17 mouse cellular contexts compared by ENCODE assay signal in the genomic region with DNA sequence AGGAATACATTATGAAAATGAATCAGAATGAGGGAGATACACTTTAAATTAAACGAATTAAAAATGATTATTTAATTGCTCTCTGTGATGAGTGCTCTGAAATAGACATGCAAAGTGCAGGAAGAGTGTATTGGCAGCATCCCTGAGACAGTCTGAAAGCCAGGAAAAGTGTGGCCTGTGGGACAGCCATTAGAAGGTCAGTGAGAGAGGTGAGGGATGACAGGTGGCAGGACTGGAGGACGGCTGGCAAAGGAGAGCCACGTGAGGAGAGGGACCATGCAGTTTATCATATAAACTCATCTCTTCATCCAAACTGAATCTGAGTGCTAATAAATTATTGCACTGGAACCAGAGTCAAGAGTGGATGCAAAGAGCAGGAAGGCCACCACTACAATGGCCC.
"Had no signal": no experiment of that assay in that cellular context is flagged by ENCODE, and none has a peak within 500 bp of the region (broad histone marks: within the 10 kb centered on the region; RNA-seq: fewer than 3 reads in every experiment).

No protein-coding gene starts in this region.

- DNase-seq: kidney, postnatal 10 days; kidney, postnatal 36 days; layer of hippocampus, postnatal 36 days; liver, embryonic 13.5 days; lung, adult 2 months; lung, postnatal 14 days; lung, postnatal 4 days; retina, postnatal 1 day; right cerebral cortex, postnatal 25 days; spleen, adult 18-20 months; thymus, postnatal 36 days had no signal

- H3K9me3 ChIP-seq: liver, embryonic 13.5 days; midbrain, embryonic 12.5 days; neural tube, embryonic 13.5 days; stomach, embryonic 15.5 days had no signal

- H3K4me2 ChIP-seq: liver, embryonic 13.5 days; midbrain, embryonic 12.5 days; neural tube, embryonic 13.5 days; stomach, embryonic 15.5 days had no signal

- H3K4me1 ChIP-seq: liver, embryonic 13.5 days; neural tube, embryonic 13.5 days; stomach, embryonic 15.5 days had no signal

- H3K36me3 ChIP-seq: liver, embryonic 13.5 days; midbrain, embryonic 12.5 days; neural tube, embryonic 13.5 days; stomach, embryonic 15.5 days had no signal

- ATAC-seq: midbrain, embryonic 16.5 days had no signal

- H3K4me3 ChIP-seq: left cerebral cortex, adult 2 months; liver, embryonic 13.5 days; midbrain, embryonic 12.5 days; myocyte; neural tube, embryonic 13.5 days; stomach, embryonic 15.5 days had no signal

- H3K9ac ChIP-seq: liver, embryonic 13.5 days; midbrain, embryonic 12.5 days; neural tube, embryonic 13.5 days; stomach, embryonic 15.5 days had no signal

- H3K27ac ChIP-seq: left cerebral cortex, adult 2 months; liver, embryonic 13.5 days; midbrain, embryonic 12.5 days; neural tube, embryonic 13.5 days; stomach, embryonic 15.5 days had no signal

- H3K27me3 ChIP-seq: liver, embryonic 13.5 days; midbrain, embryonic 12.5 days; neural tube, embryonic 13.5 days; stomach, embryonic 15.5 days had no signal
